Mouse (Mus musculus) liver, embryonic 12.5 days (tissue): Measurements from ENCODE around the gene Oxct1. TPM values are rescaled to one million over a fixed set of nuclear protein-coding genes. Genes with fewer than 3 reads are reported as not detected.

ENCODE experiments used
- ATAC-seq: fragments of 200-750 bp; cut with Nextera tagmentation; 2 replicates; pipeline ENCODE4 v1.8.0; 2017; ENCODE audit warnings: moderate number of reproducible peaks, mild to moderate bottlenecking, moderate library complexity
- H3K27ac ChIP-seq: fragments of 300-500 bp; sonication (generic); 2 replicates; pipeline ENCODE4 v1.5.1; 2016; ENCODE audit warnings: mild to moderate bottlenecking
- H3K27me3 ChIP-seq: fragments of 300-500 bp; sonication (generic); replicated peaks from 2 replicates; pipeline ENCODE4 v1.6.1; 2016; ENCODE audit warnings: mild to moderate bottlenecking, moderate library complexity
- H3K36me3 ChIP-seq: fragments of 300-500 bp; sonication (generic); 2 replicates; pipeline ENCODE4 v1.6.1; 2016; ENCODE audit warnings: mild to moderate bottlenecking, moderate library complexity
- H3K4me1 ChIP-seq: fragments of 300-500 bp; sonication (generic); 2 replicates; pipeline ENCODE4 v1.6.1; 2016
- H3K4me2 ChIP-seq: fragments of 300-500 bp; sonication (generic); 2 replicates; pipeline ENCODE4 v1.6.1; 2016; ENCODE audit warnings: mild to moderate bottlenecking, moderate library complexity
- H3K4me3 ChIP-seq: fragments of 300-500 bp; sonication (generic); 2 replicates; pipeline ENCODE4 v1.5.1; 2016; ENCODE audit warnings: mild to moderate bottlenecking, moderate library complexity
- H3K9ac ChIP-seq: fragments of 300-500 bp; sonication (generic); 2 replicates; pipeline ENCODE4 v1.6.1; 2016; ENCODE audit warnings: mild to moderate bottlenecking, moderate library complexity
- H3K9me3 ChIP-seq: fragments of 300-500 bp; sonication (generic); replicated peaks from 2 replicates; pipeline ENCODE4 v1.6.1; 2016; ENCODE audit warnings: mild to moderate bottlenecking, moderate library complexity
- WGBS: fragments of 180-500 bp; shearing (Covaris S2); methylation state at CpG from one replicate; pipeline ENCODE4 v1.1.7; 2016; ENCODE audit not compliant: insufficient replicate concordance; 5-methylcytosine and 5-hydroxymethylcytosine counted together
- polyA plus RNA-seq: library from polyadenylated mRNA; unstranded; fragments of >200 nt; fragmentation: Nextera tagmentation; extraction: Ambion mirVana; gene quantifications from 2 replicates; pipeline ENCODE4 v1.2.1, GENCODE M21; 2016

Oxct1 gene
- 41.0 and 43.8 TPM in 2 replicates for polyA plus RNA-seq

DNA sequence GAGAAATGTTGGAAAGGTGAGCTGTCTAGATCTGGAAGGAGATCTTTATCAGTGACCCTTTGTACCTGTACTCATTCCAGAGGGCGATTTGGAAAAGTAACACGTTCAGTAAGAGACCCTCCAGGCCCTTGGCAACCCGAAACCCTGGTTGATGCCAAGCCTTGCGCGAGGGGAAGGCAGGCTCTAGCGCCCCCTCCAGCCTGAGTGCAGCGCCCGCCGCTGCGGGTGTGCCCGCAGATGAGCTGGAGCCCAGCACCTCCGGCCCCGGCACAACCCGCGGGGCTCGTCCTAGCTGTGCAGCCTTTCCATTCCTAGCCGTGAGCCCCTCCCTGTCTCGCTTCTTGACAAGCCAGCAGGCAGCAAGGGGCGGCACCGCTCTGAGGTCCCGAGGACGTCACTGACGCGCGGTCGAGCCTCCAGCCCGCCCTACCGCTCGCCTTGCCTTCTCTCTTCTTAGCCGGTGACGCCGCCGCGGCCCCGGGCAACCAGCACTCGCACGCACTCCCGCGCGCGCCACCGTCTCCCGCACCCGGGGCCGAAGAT lies at the start of gene Oxct1:
TSS of gene Oxct1 (plus strand) at position 153 of the 543 bp plus-strand sequence.
- no peaks in the 10 kb centered on the region for H3K9me3 ChIP-seq
- no peaks in the 10 kb centered on the region for H3K36me3 ChIP-seq
- peak within 1 kb of the TSS; percentile 95 for H3K4me2 ChIP-seq
- peak within 1 kb of the TSS; percentile 77 for H3K27ac ChIP-seq
- peaks cover 11% of the 10 kb centered on the region; the same call in 1 of the 2 replicates for H3K27me3 ChIP-seq
- H3K9ac ChIP-seq, result peak within 1 kb of the TSS; percentile 73
- under 1% methylated on average over 44 of the region's 45 CpGs for WGBS
- peak; percentile 95 for ATAC-seq
- H3K4me1 ChIP-seq, result peaks cover 14% of the 10 kb centered on the region; the same call in 1 of the 2 replicates
- H3K4me3 ChIP-seq, result peak within 1 kb of the TSS; percentile 74

DNA sequence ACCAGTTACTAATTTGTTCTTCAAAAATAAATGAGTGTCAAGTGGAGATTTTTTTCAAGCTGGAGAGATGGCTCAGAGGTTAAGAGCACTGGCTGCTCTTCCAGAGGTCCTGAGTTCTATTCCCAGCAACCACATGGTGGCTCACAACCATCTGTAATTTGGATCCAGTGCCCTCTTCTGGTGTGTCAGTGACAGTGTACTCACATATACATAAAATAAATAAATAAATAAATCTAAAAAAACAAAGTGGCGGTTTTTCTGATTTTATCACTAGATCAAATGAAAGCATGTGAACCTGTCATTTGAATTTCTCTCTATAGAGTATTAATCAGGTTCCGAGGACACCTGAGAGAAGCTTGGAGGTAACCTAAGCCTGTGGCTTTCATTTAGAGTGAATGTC lies 47.9 kb upstream of the Oxct1 start:
- 0 out of 2 replicates have a peak overlapping the region, but pooled peaks have one; percentile 91 for H3K4me2 ChIP-seq
- peaks cover 16% of the 10 kb centered on the region for H3K4me1 ChIP-seq
- no peaks in the 10 kb centered on the region for H3K9me3 ChIP-seq
- 0 out of 2 replicates have a peak, but pooled peaks cover 9% of the 10 kb centered on the region for H3K36me3 ChIP-seq
- no peak overlapping the region for H3K9ac ChIP-seq
- H3K27me3 ChIP-seq, result no peaks in the 10 kb centered on the region
- H3K27ac ChIP-seq, result no peak overlapping the region
- WGBS, result 71% methylated on average over 2 of the region's 2 CpGs
- H3K4me3 ChIP-seq, result no peak overlapping the region
- no peak for ATAC-seq

DNA sequence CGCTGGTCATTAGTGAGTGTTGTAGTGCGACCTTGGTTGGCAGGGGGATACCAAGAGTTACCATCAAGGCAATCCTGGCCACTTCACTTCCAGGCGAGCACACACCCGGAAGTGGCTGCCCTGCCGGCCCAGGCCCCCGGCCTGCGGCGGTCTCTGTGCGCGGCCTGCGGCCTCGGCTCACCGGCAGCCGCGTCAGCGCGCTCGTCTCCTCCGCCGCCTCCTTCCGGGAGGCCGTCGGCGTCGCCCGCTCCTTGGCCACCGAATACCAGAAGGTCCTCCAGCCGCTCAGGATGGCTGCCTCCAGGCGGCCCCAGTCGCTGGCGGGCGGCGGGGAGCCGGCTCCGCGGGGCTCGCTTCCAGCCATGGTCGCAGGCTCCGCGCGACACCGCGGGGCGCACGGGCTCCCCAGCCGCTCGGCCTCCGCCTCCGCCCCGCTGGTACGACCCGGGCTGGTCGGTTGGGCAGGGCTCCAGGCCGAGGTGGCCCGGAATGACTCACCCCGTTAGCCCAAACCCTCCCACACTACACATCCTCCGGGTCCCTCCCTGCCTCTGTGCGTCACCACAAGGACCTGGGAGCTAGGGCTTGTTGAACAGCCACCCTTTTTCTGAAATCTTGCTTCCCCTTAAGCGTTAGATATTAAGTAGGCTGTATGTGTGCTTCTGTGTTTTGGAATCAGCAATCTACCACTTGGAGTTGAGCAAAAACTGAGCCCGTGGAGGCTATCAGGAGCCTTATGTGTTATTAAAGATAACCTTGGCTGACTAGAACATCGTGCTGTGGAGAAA lies 46.9 kb upstream of the Oxct1 start, which contains the start of gene Fbxo4:
TSS of gene Fbxo4 (minus strand) at position 513 of the 788 bp plus-strand sequence.
- peaks cover 18% of the 10 kb centered on the region for H3K36me3 ChIP-seq
- H3K4me3 ChIP-seq, result peak within 1 kb of the TSS; percentile 75
- H3K9me3 ChIP-seq, result no peaks in the 10 kb centered on the region
- under 1% methylated on average over 61 of the region's 61 CpGs for WGBS
- no peaks in the 10 kb centered on the region for H3K27me3 ChIP-seq
- H3K4me1 ChIP-seq, result peaks cover 16% of the 10 kb centered on the region
- H3K27ac ChIP-seq, result peak within 1 kb of the TSS; percentile 91
- ATAC-seq, result peak; percentile 94
- H3K4me2 ChIP-seq, result peak within 1 kb of the TSS; percentile 91
- H3K9ac ChIP-seq, result peak within 1 kb of the TSS; percentile 84

GRCm38 (mm10) chr15:3979871-3980270 lies 46.3 kb upstream of the Oxct1 start:
- ATAC-seq, result peak; percentile 56; the same call in 1 of the 2 replicates
- Histone ChIP-seq H3K27me3 (no peaks in the 10 kb centered on the region), H3K9me3 (no peaks in the 10 kb centered on the region), H3K27ac (peak overlapping the region; percentile 91), H3K4me1 (peaks cover 16% of the 10 kb centered on the region), H3K36me3 (peaks cover 23% of the 10 kb centered on the region), H3K4me2 (peak overlapping the region; percentile 91), H3K4me3 (peak overlapping the region; percentile 75), H3K9ac (peak overlapping the region; percentile 84; the same call in 1 of the 2 replicates)
- WGBS, result 70% methylated on average over 3 of the region's 3 CpGs

GRCm38 (mm10) chr15:3982732-3983131 lies 43.5 kb upstream of the Oxct1 start:
- Histone ChIP-seq H3K36me3 (peaks cover 43% of the 10 kb centered on the region), H3K9me3 (no peaks in the 10 kb centered on the region), H3K4me1 (peaks cover 16% of the 10 kb centered on the region), H3K4me2 (no peak overlapping the region), H3K9ac (no peak overlapping the region), H3K4me3 (no peak overlapping the region), H3K27ac (no peak overlapping the region), H3K27me3 (no peaks in the 10 kb centered on the region)
- no peak for ATAC-seq
- WGBS, result 75% methylated on average over 5 of the region's 5 CpGs

- H3K4me2 ChIP-seq, result no peak overlapping the region
- H3K9me3 ChIP-seq, result no peaks in the 10 kb centered on the region
- H3K27ac ChIP-seq, result no peak overlapping the region
- peaks cover 60% of the 10 kb centered on the region for H3K36me3 ChIP-seq
- no peaks in the 10 kb centered on the region for H3K27me3 ChIP-seq
- no peak overlapping the region for H3K9ac ChIP-seq
- ATAC-seq, result no peak
- WGBS, result 73% methylated on average over 2 of the region's 2 CpGs
- H3K4me3 ChIP-seq, result no peak overlapping the region
- peaks cover 3% of the 10 kb centered on the region for H3K4me1 ChIP-seq
These were observed 41.3 kb upstream of the Oxct1 start for GRCm38 (mm10) chr15:3984876-3985275.

DNA sequence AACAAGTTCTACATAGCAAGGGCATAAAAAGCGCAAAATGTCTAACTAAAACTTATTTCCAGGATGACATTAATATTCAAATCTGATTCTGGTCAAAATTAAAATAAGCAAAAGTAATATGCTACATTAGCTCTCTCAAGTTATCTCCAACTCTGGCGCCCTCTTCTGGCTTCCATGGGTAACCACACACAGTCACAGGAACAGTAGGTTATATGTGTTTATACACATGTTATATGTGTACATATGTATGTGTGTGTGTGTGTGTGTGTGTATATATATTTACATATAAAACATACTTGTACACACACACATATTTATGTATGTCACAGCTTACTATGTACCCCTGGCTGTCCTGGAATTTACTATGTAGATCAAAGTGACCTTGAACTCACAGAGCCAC lies 38.2 kb upstream of the Oxct1 start:
- peaks cover 74% of the 10 kb centered on the region for H3K36me3 ChIP-seq
- no peak overlapping the region for H3K27ac ChIP-seq
- WGBS, result 48% methylated on average over 2 of the region's 2 CpGs
- no peaks in the 10 kb centered on the region for H3K9me3 ChIP-seq
- ATAC-seq, result no peak
- no peaks in the 10 kb centered on the region for H3K4me1 ChIP-seq
- no peak overlapping the region for H3K4me2 ChIP-seq
- H3K27me3 ChIP-seq, result no peaks in the 10 kb centered on the region
- no peak overlapping the region for H3K4me3 ChIP-seq
- no peak overlapping the region for H3K9ac ChIP-seq

- H3K27me3 ChIP-seq, result no peaks in the 10 kb centered on the region
- peaks cover 23% of the 10 kb centered on the region for H3K36me3 ChIP-seq
- peak overlapping the region; percentile 84 for H3K4me3 ChIP-seq
- peak overlapping the region; percentile 85 for H3K9ac ChIP-seq
- no peak for ATAC-seq
- H3K27ac ChIP-seq, result peak overlapping the region; percentile 89
- WGBS, result 22% methylated on average over 14 of the region's 14 CpGs
- H3K4me1 ChIP-seq, result peaks cover 13% of the 10 kb centered on the region
- peak overlapping the region; percentile 85 for H3K4me2 ChIP-seq
- no peaks in the 10 kb centered on the region for H3K9me3 ChIP-seq
These were observed 31.2 kb upstream of the Oxct1 start for GRCm38 (mm10) chr15:3994852-3995447.

DNA sequence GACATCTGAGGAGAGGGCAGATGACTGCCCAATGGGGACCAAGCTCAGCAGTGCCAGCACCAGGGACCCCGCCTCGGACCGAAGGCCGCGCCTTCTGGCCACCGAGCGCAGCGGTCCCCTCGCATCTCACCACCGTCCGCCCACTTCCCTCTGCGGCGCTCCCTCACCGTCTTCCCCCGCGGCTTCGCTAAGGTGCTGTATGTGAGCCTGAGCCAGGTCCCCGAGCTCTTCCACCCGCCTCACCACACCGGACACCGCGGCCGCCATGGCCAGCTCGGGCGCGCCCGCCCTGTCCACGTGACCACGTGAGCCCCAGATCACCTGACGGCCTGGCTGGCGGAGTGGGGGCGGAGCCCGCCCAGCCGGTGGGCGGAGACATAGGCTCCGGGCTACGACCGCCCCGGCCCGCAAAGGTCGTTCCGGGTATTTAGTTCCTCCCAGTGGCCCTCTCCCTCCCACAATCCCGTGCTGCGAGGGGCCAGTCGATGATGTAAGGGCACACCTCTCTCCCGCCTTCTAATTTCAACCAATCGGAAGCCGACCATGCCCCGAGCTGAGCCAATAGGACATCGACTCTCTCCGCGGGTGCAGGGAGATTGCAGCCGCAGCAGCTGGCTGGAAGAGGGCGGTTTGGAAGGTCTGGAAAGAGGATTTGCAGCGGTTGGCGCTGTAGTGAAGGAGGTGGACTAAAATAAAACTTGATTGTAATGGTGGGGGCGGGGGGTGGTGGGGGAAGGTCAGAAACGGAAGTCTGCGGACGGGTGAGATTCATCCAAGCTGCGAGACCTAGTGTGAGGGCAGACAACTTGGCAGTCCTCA lies 30.5 kb upstream of the Oxct1 start, which contains the start of gene AW549877:
TSS of gene AW549877 (minus strand) at position 297 of the 819 bp plus-strand sequence.
- H3K9ac ChIP-seq, result peak within 1 kb of the TSS; percentile 85
- H3K4me2 ChIP-seq, result peak within 1 kb of the TSS; percentile 85
- peak within 1 kb of the TSS; percentile 89 for H3K27ac ChIP-seq
- peak; percentile 98 for ATAC-seq
- H3K4me3 ChIP-seq, result peak within 1 kb of the TSS; percentile 84
- H3K9me3 ChIP-seq, result no peaks in the 10 kb centered on the region
- under 1% methylated on average over 61 of the region's 61 CpGs for WGBS
- H3K36me3 ChIP-seq, result peaks cover 16% of the 10 kb centered on the region
- no peaks in the 10 kb centered on the region for H3K27me3 ChIP-seq
- peaks cover 13% of the 10 kb centered on the region for H3K4me1 ChIP-seq

DNA sequence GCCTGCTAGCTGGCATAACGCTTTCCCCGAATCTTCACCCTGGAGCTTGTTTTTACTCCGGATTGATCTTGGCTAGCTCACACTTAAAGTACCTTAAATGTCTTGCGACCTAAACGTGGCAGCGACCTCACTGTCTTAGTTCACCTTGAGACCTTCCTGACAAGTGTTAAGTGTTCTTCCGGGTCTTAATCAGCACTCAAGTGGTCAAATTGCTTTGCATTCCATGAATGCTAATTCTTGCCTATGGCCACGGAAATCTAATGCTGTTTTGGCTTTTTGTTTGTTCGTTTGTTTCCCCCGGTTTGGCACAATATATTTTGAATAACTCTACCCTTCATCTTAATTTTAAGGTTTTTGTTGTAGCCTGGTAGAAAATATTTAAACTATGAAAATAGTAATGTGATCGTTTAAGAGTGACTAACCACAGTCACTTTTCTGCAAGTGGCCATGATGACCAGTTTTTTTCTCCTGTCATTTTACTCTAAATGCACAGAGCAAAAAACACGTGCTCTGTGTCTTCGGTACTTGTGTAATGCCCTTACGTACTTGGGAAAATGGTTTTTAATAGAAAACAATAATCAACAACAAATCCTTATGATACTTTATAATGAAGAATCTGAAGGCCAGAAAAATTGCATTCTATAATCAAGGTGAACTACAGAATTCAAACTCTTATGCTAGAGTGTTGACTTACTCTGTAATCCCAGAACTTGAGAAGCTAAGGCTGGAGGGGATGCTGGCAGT lies 29.7 kb upstream of the Oxct1 start:
- Histone ChIP-seq H3K27me3 (no peaks in the 10 kb centered on the region), H3K9me3 (no peaks in the 10 kb centered on the region), H3K4me2 (peak overlapping the region; percentile 85), H3K36me3 (peaks cover 8% of the 10 kb centered on the region), H3K4me1 (peaks cover 13% of the 10 kb centered on the region), H3K27ac (peak overlapping the region; percentile 89), H3K9ac (peak overlapping the region; percentile 74), H3K4me3 (peak overlapping the region; percentile 84)
- no peak for ATAC-seq
- 22% methylated on average over 14 of the region's 14 CpGs for WGBS

- WGBS, result 54% methylated on average over 2 of the region's 2 CpGs
- H3K9ac ChIP-seq, result no peak overlapping the region
- peaks cover 13% of the 10 kb centered on the region for H3K4me1 ChIP-seq
- no peaks in the 10 kb centered on the region for H3K27me3 ChIP-seq
- no peaks in the 10 kb centered on the region for H3K36me3 ChIP-seq
- H3K4me3 ChIP-seq, result no peak overlapping the region
- H3K4me2 ChIP-seq, result no peak overlapping the region
- no peak overlapping the region for H3K27ac ChIP-seq
- no peak for ATAC-seq
- H3K9me3 ChIP-seq, result no peaks in the 10 kb centered on the region
These were observed 27.0 kb upstream of the Oxct1 start for GRCm38 (mm10) chr15:3999144-3999543.
